Mouse (Mus musculus) forebrain, embryonic 11.5 days (tissue): ENCODE data around the gene Rpl19. TPM values are rescaled to one million over a fixed set of nuclear protein-coding genes. Genes with fewer than 3 reads are reported as not detected.

Experiments used
- ATAC-seq: fragments of 200-750 bp; cut with Nextera tagmentation; replicated peaks from 2 replicates; pipeline ENCODE4 v1.8.0; 2017; ENCODE audit warnings: moderate TSS enrichment; ENCODE audit not compliant: low FRiP score
- DNase-seq: peaks from one replicate; pipeline ENCODE4 v3.0.0-alpha.2; 2017; ENCODE audit warnings: low spot score
- H3K27ac ChIP-seq: fragments of 300-500 bp; sonication (generic); 2 replicates; pipeline ENCODE4 v1.5.1; 2014; ENCODE audit warnings: low read depth, low read length
- H3K27me3 ChIP-seq: fragments of 300-500 bp; sonication (generic); 2 replicates; pipeline ENCODE4 v1.6.1; 2014; ENCODE audit warnings: mild to moderate bottlenecking, low read length, mixed read lengths; ENCODE audit not compliant: control insufficient read depth, insufficient read depth
- H3K36me3 ChIP-seq: fragments of 300-500 bp; sonication (generic); 2 replicates; pipeline ENCODE4 v1.6.1; 2014; ENCODE audit warnings: mild to moderate bottlenecking, low read length, moderate library complexity, mixed read lengths; ENCODE audit not compliant: control insufficient read depth, insufficient read depth
- H3K4me1 ChIP-seq: fragments of 300-500 bp; sonication (generic); replicated peaks from 2 replicates; pipeline ENCODE4 v1.6.1; 2014; ENCODE audit warnings: low read length, mixed read lengths; ENCODE audit not compliant: control insufficient read depth, insufficient read depth
- H3K4me2 ChIP-seq: fragments of 300-500 bp; sonication (generic); 2 replicates; pipeline ENCODE4 v1.6.1; 2014; ENCODE audit warnings: low read depth, mild to moderate bottlenecking, low read length, moderate library complexity, mixed read lengths; ENCODE audit not compliant: severe bottlenecking
- H3K4me3 ChIP-seq: fragments of 300-500 bp; sonication (generic); 2 replicates; pipeline ENCODE4 v1.5.1; 2014; ENCODE audit warnings: low read depth, low read length
- H3K9ac ChIP-seq: fragments of 300-500 bp; sonication (generic); 2 replicates; pipeline ENCODE4 v1.6.1; 2014; ENCODE audit warnings: low read length
- H3K9me3 ChIP-seq: fragments of 300-500 bp; sonication (generic); 2 replicates; pipeline ENCODE4 v1.6.1; 2016; ENCODE audit warnings: low read length, mixed read lengths; ENCODE audit not compliant: control insufficient read depth
- WGBS: fragments of 180-500 bp; shearing (Covaris S2); extraction: QIAGEN DNeasy Blood & Tissue Kit; methylation state at CpG from one replicate; pipeline ENCODE4 v1.1.7; 2014; 5-methylcytosine and 5-hydroxymethylcytosine counted together
- polyA plus RNA-seq: library from polyadenylated mRNA; unstranded; fragments of >200 nt; fragmentation: Nextera tagmentation; extraction: Ambion mirVana; gene quantifications from 2 replicates; pipeline ENCODE4 v1.2.1, GENCODE M21; 2014

Rpl19 gene
- polyA plus RNA-seq, result 897 and 919 TPM in 2 replicates

DNA sequence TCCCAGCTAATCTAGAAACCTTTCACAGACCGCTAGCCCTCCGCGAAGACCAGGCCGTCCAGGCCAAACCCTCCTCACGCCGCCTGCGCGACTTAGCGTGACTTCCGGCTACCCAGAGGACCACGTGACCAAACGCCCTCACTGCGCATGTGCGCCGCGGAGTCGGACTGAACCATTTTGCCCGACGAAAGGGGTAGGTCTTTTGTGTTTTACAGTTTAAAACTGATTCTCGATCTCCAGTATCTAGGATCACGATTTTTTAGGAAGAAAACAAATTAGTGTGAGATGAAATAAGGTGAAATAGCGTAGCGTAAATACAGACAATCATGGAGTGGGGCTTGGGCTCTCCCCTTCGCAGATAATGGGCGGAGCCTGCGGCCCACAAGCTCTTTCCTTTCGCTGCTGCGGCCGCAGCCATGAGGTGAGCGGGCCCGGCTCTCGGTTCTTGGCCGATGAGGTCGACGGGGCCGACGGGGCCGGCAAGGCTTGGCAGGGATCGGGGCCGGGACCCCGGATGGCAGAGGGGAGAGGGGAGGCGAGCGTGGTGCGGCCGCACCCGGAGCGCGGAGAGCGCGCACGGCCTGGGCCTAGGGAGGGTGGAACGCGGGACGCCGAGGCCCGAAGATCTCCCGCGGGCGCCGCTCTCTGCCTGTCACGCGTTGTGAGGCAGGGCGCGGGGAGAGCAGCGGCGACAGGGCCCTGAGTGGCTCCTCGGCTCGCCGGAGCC, at the start of gene Rpl19:
TSS of gene Rpl19 (plus strand) at position 141 of the 727 bp plus-strand sequence.
- peaks cover 2% of the 10 kb centered on the region; the same call in 1 of the 2 replicates for H3K4me1 ChIP-seq
- H3K36me3 ChIP-seq, result peaks cover 11% of the 10 kb centered on the region
- peak within 1 kb of the TSS; percentile 92 for H3K4me2 ChIP-seq
- WGBS, result under 1% methylated on average over 69 of the region's 69 CpGs
- no peaks in the 10 kb centered on the region for H3K27me3 ChIP-seq
- H3K4me3 ChIP-seq, result peak within 1 kb of the TSS; percentile 100
- no peaks in the 10 kb centered on the region for H3K9me3 ChIP-seq
- ATAC-seq (peak; percentile 67), DNase-seq (peak; percentile 96)
- H3K9ac ChIP-seq, result peak within 1 kb of the TSS; percentile 99
- H3K27ac ChIP-seq, result peak within 1 kb of the TSS; percentile 67

- no peak for DNase-seq
- Histone ChIP-seq H3K4me3 (no peak overlapping the region), H3K4me1 (no peaks in the 10 kb centered on the region), H3K9me3 (no peaks in the 10 kb centered on the region), H3K9ac (no peak overlapping the region), H3K36me3 (no peaks in the 10 kb centered on the region), H3K4me2 (no peak overlapping the region), H3K27me3 (no peaks in the 10 kb centered on the region), H3K27ac (no peak overlapping the region)
- WGBS, result 80% methylated on average over 5 of the region's 5 CpGs
- no peak for ATAC-seq
These were observed 48.7 kb upstream of the Rpl19 start for GRCm38 (mm10) chr11:97977797-97978196.

- no peak overlapping the region for H3K27ac ChIP-seq
These were observed 48.1 kb upstream of the Rpl19 start for GRCm38 (mm10) chr11:97978392-97978791.

DNA sequence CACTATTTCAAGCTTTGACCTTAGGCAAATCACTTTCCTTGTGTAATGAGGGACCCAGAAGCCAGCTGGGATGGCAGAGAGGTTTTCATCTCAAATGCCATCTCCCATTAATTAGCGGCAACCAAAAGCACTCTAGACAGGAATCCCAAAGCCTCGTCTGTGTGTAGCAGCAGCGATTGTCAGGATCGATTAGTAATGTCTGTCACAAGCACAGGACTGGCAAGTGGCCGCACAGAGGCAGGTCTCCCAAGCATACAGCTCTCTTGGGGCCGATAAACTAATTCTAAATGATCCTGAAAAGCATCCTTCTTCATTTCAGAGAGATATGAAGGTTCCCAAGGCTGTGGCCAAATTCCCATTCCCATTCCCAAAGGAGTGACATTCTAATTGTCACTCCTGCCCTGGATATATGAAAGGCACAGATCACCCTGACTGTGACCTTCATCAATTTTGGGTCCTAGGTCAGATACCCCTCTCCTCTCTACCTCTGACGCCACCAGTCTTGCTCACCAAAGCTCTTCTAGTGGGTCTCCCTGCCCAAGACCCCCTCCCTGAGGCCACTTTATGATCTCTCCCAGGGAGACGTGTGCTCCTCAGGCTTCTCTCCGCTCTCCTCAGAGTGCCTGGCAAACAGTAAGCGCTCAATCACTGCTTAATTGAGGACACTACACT, 46.5 kb upstream of the Rpl19 start:
- H3K4me2 ChIP-seq, result no peak overlapping the region
- 75% methylated on average over 10 of the region's 10 CpGs for WGBS
- H3K4me3 ChIP-seq, result no peak overlapping the region
- ATAC-seq (no peak), DNase-seq (no peak)
- no peaks in the 10 kb centered on the region for H3K36me3 ChIP-seq
- no peak overlapping the region for H3K27ac ChIP-seq
- H3K27me3 ChIP-seq, result peaks cover 8% of the 10 kb centered on the region
- no peaks in the 10 kb centered on the region for H3K9me3 ChIP-seq
- H3K9ac ChIP-seq, result no peak overlapping the region
- H3K4me1 ChIP-seq, result no peaks in the 10 kb centered on the region

More at GRCm38 (mm10) chr11:97978392-97978791, 48.1 kb upstream of the Rpl19 start:
- Histone ChIP-seq H3K9ac (no peak overlapping the region), H3K4me2 (no peak overlapping the region), H3K27me3 (no peaks in the 10 kb centered on the region), H3K4me3 (no peak overlapping the region), H3K4me1 (no peaks in the 10 kb centered on the region), H3K36me3 (no peaks in the 10 kb centered on the region), H3K9me3 (no peaks in the 10 kb centered on the region)
- WGBS, result 88% methylated on average over 13 of the region's 13 CpGs
- ATAC-seq (no peak), DNase-seq (no peak)

DNA sequence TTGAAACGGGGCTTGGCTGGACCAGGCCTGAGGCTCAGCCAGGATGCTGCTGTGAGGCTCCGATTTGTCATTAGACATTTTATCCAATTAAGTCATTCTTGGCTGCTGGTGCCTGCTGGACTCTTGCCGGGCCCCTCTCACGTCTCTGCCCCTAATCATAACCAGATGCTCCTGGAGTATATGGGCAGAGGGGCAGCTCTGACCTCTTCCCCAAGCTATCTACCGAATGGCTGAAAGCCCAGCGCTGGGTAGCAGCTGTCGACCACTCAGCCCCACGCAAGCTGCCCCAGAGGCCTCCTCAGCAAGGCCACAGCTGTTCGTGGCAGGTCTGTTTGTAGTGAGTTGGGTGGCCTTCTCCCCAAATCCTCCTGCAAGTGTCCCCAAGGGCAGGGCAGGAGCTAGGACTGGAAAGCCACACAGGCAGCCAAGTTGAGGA, 46.0 kb upstream of the Rpl19 start:
- Histone ChIP-seq H3K4me1 (no peaks in the 10 kb centered on the region), H3K4me3 (no peak overlapping the region), H3K27ac (no peak overlapping the region), H3K9ac (no peak overlapping the region), H3K4me2 (no peak overlapping the region), H3K36me3 (no peaks in the 10 kb centered on the region), H3K27me3 (peaks cover 14% of the 10 kb centered on the region), H3K9me3 (no peaks in the 10 kb centered on the region)
- WGBS, result 66% methylated on average over 9 of the region's 9 CpGs
- ATAC-seq, result no peak
- DNase-seq, result no peak

DNA sequence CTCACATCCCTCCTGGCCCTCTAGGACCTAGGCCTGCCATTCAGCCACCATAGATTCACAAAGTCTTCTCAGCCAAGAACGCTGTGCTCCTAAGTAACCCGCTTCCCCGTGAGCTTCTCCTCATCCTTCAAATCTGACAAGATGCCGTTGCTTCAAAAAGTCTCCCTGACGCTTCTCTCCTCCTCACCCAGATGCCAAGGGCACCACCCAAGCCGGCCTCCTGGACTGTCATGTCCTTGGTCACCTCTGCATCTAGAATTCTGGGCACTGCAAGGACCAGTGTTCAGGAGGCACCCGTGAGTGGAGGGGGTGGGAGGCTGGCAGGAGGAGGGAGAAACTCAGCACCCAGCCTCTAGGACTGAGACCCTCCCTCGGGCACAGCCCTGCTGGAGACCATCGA, 43.8 kb upstream of the Rpl19 start:
- WGBS, result 90% methylated on average over 9 of the region's 9 CpGs
- DNase-seq, result no peak
- Histone ChIP-seq H3K27ac (no peak overlapping the region), H3K4me3 (no peak overlapping the region), H3K9me3 (no peaks in the 10 kb centered on the region), H3K4me1 (0 out of 2 replicates have a peak, but pooled peaks cover 2% of the 10 kb centered on the region), H3K9ac (no peak overlapping the region), H3K27me3 (peaks cover 27% of the 10 kb centered on the region), H3K36me3 (no peaks in the 10 kb centered on the region), H3K4me2 (no peak overlapping the region)
- no peak for ATAC-seq

GRCm38 (mm10) chr11:97983506-97983905, 43.0 kb upstream of the Rpl19 start:
- no peak for ATAC-seq
- WGBS, result 85% methylated on average over 3 of the region's 3 CpGs
- Histone ChIP-seq H3K4me1 (0 out of 2 replicates have a peak, but pooled peaks cover 4% of the 10 kb centered on the region), H3K27ac (no peak overlapping the region), H3K9ac (no peak overlapping the region), H3K4me3 (no peak overlapping the region), H3K4me2 (no peak overlapping the region), H3K27me3 (peaks cover 27% of the 10 kb centered on the region), H3K9me3 (no peaks in the 10 kb centered on the region), H3K36me3 (no peaks in the 10 kb centered on the region)
- no peak for DNase-seq

DNA sequence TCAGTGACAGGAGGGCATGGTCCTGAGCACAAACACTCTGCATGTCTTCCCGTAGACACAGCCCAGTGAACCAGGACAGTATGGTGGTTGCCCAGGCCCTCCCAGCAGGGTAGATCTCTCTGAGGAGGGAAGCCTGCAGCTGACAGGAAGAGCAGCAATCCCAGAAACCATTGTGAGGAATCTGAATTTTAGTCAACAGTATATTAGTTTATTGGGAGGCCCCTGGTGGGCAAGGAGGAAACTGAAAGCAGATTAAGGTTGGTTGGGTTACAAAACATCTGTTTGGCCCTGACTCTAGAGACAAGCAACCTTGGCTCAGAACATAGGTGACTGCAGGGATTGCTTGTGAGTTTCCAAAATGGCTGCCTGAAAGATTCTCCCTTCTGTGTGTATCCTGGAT, 42.5 kb upstream of the Rpl19 start:
- no peak for ATAC-seq
- Histone ChIP-seq H3K27me3 (peaks cover 27% of the 10 kb centered on the region), H3K4me1 (0 out of 2 replicates have a peak, but pooled peaks cover 4% of the 10 kb centered on the region), H3K4me3 (no peak overlapping the region), H3K27ac (no peak overlapping the region), H3K9ac (no peak overlapping the region), H3K4me2 (no peak overlapping the region), H3K36me3 (no peaks in the 10 kb centered on the region), H3K9me3 (no peaks in the 10 kb centered on the region)
- no peak for DNase-seq
- 80% methylated on average over 1 of the region's 1 CpGs for WGBS
